Mouse (Mus musculus): ENCODE results near the gene Rasa3. TPM values are rescaled to one million over a fixed set of nuclear protein-coding genes. Genes with fewer than 3 reads are reported as not detected.

The Rasa3 gene
- polyA plus RNA-seq, 1 experiment from 2014 or later: 39.3 TPM

- Histone ChIP-seq H3K4me3 (replicated peaks) (no peak overlapping the region), H3K9me3 (replicated peaks) (no peaks in the 10 kb centered on the region), H3K27ac (replicated peaks) (no peak overlapping the region), H3K36me3 (peaks cover 8% of the 10 kb centered on the region; the same call in 1 of the 2 replicates), H3K9ac (replicated peaks) (no peak overlapping the region), H3K4me1 (peaks cover 32% of the 10 kb centered on the region), H3K27me3 (replicated peaks) (no peaks in the 10 kb centered on the region), H3K4me2 (no peak overlapping the region)
- 86% methylated on average over 5 of the region's 5 CpGs for WGBS
- no peak for ATAC-seq (ENCODE audit: low FRiP score)
Observed at GRCm38 (mm10) chr8:13627591-13627990, 49.8 kb downstream of the Rasa3 start.

- WGBS: 84% methylated on average over 10 of the region's 10 CpGs
- ATAC-seq (ENCODE audit: low FRiP score): no peak
- no peak overlapping the region for H3K4me2 ChIP-seq
- H3K27me3 ChIP-seq (replicated peaks): no peaks in the 10 kb centered on the region
- H3K4me3 ChIP-seq (replicated peaks): no peak overlapping the region
- H3K9me3 ChIP-seq (replicated peaks): no peaks in the 10 kb centered on the region
- H3K36me3 ChIP-seq: peaks cover 8% of the 10 kb centered on the region; the same call in 1 of the 2 replicates
- peak overlapping the region; percentile 80 for H3K27ac ChIP-seq (replicated peaks)
- H3K4me1 ChIP-seq: peaks cover 35% of the 10 kb centered on the region
- no peak overlapping the region for H3K9ac ChIP-seq (replicated peaks)
Observed at GRCm38 (mm10) chr8:13626114-13626513, 51.3 kb downstream of the Rasa3 start.

GRCm38 (mm10) chr8:13625281-13625970 lies 52.0 kb downstream of the Rasa3 start:
- H3K27ac ChIP-seq (replicated peaks): peak overlapping the region; percentile 80
- H3K9ac ChIP-seq (replicated peaks): no peak overlapping the region
- H3K36me3 ChIP-seq: peaks cover 8% of the 10 kb centered on the region; the same call in 1 of the 2 replicates
- no peaks in the 10 kb centered on the region for H3K27me3 ChIP-seq (replicated peaks)
- no peaks in the 10 kb centered on the region for H3K9me3 ChIP-seq (replicated peaks)
- ATAC-seq (ENCODE audit: low FRiP score): no peak
- H3K4me1 ChIP-seq: peaks cover 35% of the 10 kb centered on the region
- WGBS: 82% methylated on average over 5 of the region's 5 CpGs
- no peak overlapping the region for H3K4me3 ChIP-seq (replicated peaks)
- H3K4me2 ChIP-seq: no peak overlapping the region

GRCm38 (mm10) chr8:13624863-13625262 lies 52.5 kb downstream of the Rasa3 start:
- peak overlapping the region; percentile 80 for H3K27ac ChIP-seq (replicated peaks)
- peaks cover 35% of the 10 kb centered on the region for H3K4me1 ChIP-seq
- no peak overlapping the region for H3K4me3 ChIP-seq (replicated peaks)
- H3K9ac ChIP-seq (replicated peaks): no peak overlapping the region
- H3K4me2 ChIP-seq: no peak overlapping the region
- no peak for ATAC-seq (ENCODE audit: low FRiP score)
- no peaks in the 10 kb centered on the region for H3K9me3 ChIP-seq (replicated peaks)
- H3K36me3 ChIP-seq: peaks cover 8% of the 10 kb centered on the region; the same call in 1 of the 2 replicates
- no peaks in the 10 kb centered on the region for H3K27me3 ChIP-seq (replicated peaks)
- 46% methylated on average over 11 of the region's 11 CpGs for WGBS

GRCm38 (mm10) chr8:13623911-13624421 lies 53.4 kb downstream of the Rasa3 start:
- Histone ChIP-seq H3K4me1 (peaks cover 35% of the 10 kb centered on the region), H3K27ac (replicated peaks) (peak overlapping the region; percentile 80), H3K9me3 (replicated peaks) (no peaks in the 10 kb centered on the region), H3K4me3 (replicated peaks) (no peak overlapping the region), H3K9ac (replicated peaks) (no peak overlapping the region), H3K36me3 (peaks cover 8% of the 10 kb centered on the region; the same call in 1 of the 2 replicates), H3K27me3 (replicated peaks) (no peaks in the 10 kb centered on the region), H3K4me2 (no peak overlapping the region)
- ATAC-seq (ENCODE audit: low FRiP score): peak; percentile 65
- WGBS: 39% methylated on average over 10 of the region's 10 CpGs

- peaks cover 35% of the 10 kb centered on the region for H3K4me1 ChIP-seq
- peaks cover 8% of the 10 kb centered on the region; the same call in 1 of the 2 replicates for H3K36me3 ChIP-seq
- H3K4me3 ChIP-seq (replicated peaks): no peak overlapping the region
- no peak overlapping the region for H3K4me2 ChIP-seq
- H3K27me3 ChIP-seq (replicated peaks): no peaks in the 10 kb centered on the region
- H3K9ac ChIP-seq (replicated peaks): no peak overlapping the region
- ATAC-seq (ENCODE audit: low FRiP score): peak; percentile 82
- H3K9me3 ChIP-seq (replicated peaks): no peaks in the 10 kb centered on the region
- 30% methylated on average over 9 of the region's 9 CpGs for WGBS
- peak overlapping the region; percentile 80 for H3K27ac ChIP-seq (replicated peaks)
Observed at GRCm38 (mm10) chr8:13623038-13623750, 54.2 kb downstream of the Rasa3 start.

GRCm38 (mm10) chr8:13620226-13620920 lies 57.0 kb downstream of the Rasa3 start:
- WGBS: 87% methylated on average over 9 of the region's 9 CpGs
- no peak overlapping the region for H3K27ac ChIP-seq (replicated peaks)
- ATAC-seq (ENCODE audit: low FRiP score): no peak

GRCm38 (mm10) chr8:13616831-13617505 lies 60.4 kb downstream of the Rasa3 start:
- no peak overlapping the region for H3K4me2 ChIP-seq
- H3K27me3 ChIP-seq (replicated peaks): no peaks in the 10 kb centered on the region
- H3K9ac ChIP-seq (replicated peaks): no peak overlapping the region
- H3K9me3 ChIP-seq (replicated peaks): no peaks in the 10 kb centered on the region
- no peak for ATAC-seq (ENCODE audit: low FRiP score)
- H3K36me3 ChIP-seq: peaks cover 14% of the 10 kb centered on the region
- H3K27ac ChIP-seq (replicated peaks): no peak overlapping the region
- 88% methylated on average over 17 of the region's 17 CpGs for whole genome bisulfite sequencing
- H3K4me3 ChIP-seq (replicated peaks): no peak overlapping the region
- H3K4me1 ChIP-seq: peaks cover 3% of the 10 kb centered on the region; the same call in 1 of the 2 replicates

More at GRCm38 (mm10) chr8:13620226-13620920, 57.0 kb downstream of the Rasa3 start:
- Histone ChIP-seq H3K36me3 (no peaks in the 10 kb centered on the region), H3K4me1 (peaks cover 31% of the 10 kb centered on the region), H3K9me3 (replicated peaks) (no peaks in the 10 kb centered on the region), H3K9ac (replicated peaks) (no peak overlapping the region), H3K4me2 (no peak overlapping the region), H3K4me3 (replicated peaks) (no peak overlapping the region), H3K27me3 (replicated peaks) (no peaks in the 10 kb centered on the region)

GRCm38 (mm10) chr8:13614924-13615391 lies 62.4 kb downstream of the Rasa3 start:
- Histone ChIP-seq H3K9ac (replicated peaks) (no peak overlapping the region), H3K27me3 (replicated peaks) (no peaks in the 10 kb centered on the region), H3K36me3 (peaks cover 16% of the 10 kb centered on the region), H3K9me3 (replicated peaks) (no peaks in the 10 kb centered on the region), H3K4me2 (no peak overlapping the region), H3K4me3 (replicated peaks) (no peak overlapping the region), H3K27ac (replicated peaks) (0 out of 2 replicates have a peak overlapping the region, but pooled peaks have one; percentile 14), H3K4me1 (0 out of 2 replicates have a peak, but pooled peaks cover 3% of the 10 kb centered on the region)
- no peak for ATAC-seq (ENCODE audit: low FRiP score)
- 54% methylated on average over 10 of the region's 10 CpGs for WGBS

GRCm38 (mm10) chr8:13614136-13614535 lies 63.3 kb downstream of the Rasa3 start:
- ATAC-seq (ENCODE audit: low FRiP score): no peak
- Histone ChIP-seq H3K27me3 (replicated peaks) (no peaks in the 10 kb centered on the region), H3K4me3 (replicated peaks) (no peak overlapping the region), H3K4me1 (0 out of 2 replicates have a peak, but pooled peaks cover 3% of the 10 kb centered on the region), H3K27ac (replicated peaks) (no peak overlapping the region), H3K36me3 (peaks cover 16% of the 10 kb centered on the region), H3K4me2 (no peak overlapping the region), H3K9ac (replicated peaks) (no peak overlapping the region), H3K9me3 (replicated peaks) (no peaks in the 10 kb centered on the region)
- 95% methylated on average over 9 of the region's 9 CpGs for WGBS

- 91% methylated on average over 12 of the region's 12 CpGs for WGBS
- Histone ChIP-seq H3K4me2 (no peak overlapping the region), H3K36me3 (peaks cover 16% of the 10 kb centered on the region), H3K27ac (replicated peaks) (no peak overlapping the region), H3K9me3 (replicated peaks) (no peaks in the 10 kb centered on the region), H3K27me3 (replicated peaks) (no peaks in the 10 kb centered on the region), H3K4me3 (replicated peaks) (no peak overlapping the region), H3K9ac (replicated peaks) (no peak overlapping the region), H3K4me1 (0 out of 2 replicates have a peak, but pooled peaks cover 3% of the 10 kb centered on the region)
- no peak for ATAC-seq (ENCODE audit: low FRiP score)
Observed at GRCm38 (mm10) chr8:13611702-13612101, 65.7 kb downstream of the Rasa3 start.
